Mouse (Mus musculus): ENCODE measurements around the gene Tmem140. TPM values are rescaled to one million over a fixed set of nuclear protein-coding genes. Genes with fewer than 3 reads are reported as not detected.
A peak's percentile ranks its signal among the peaks of the same experiment; 100 is the strongest.

Tmem140 gene
- polyA plus RNA-seq, 1 experiment from 2014 or later, result 1.1 TPM

DNA sequence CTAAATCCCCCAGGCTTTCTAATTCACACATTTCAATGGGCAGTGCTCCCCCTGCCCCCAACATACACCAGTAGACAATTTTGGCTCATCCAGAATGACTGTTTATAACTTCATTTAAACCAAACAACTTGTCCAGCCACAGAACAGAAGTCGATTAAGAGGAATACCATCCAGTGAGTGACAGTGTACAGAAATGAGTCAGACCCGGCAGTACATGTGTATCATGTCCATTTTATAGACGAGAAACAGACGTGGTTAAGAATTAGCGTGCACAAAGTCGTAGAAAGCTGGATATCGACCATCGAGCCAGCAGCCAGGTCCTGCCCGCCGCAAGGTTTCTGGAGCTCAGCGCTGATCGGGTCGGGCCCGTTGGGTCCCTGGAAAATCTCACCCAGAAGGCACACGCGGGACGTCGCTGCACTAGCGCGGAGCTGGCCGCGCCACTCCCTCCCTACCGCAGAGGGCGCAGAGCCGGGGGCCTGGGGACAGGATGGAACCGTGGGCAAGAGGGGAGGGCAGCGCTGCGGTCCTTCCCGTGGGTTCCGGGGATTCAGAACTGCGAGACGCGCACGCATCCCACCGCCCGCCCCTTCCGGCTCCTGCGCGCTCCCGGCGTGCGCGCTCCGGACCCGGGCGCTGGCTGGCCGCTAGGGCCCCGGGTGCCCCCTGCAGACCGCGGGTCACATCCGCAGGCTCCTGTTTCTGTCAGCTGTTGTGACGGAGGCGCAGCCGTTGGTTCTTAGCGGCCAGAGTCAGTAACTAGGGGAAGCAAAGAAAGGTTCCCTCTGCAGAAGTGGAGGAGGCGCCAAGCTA is 14.8 kb downstream of the Tmem140 start, which contains the start of gene Cyren:
TSS of gene Cyren (minus strand) at position 552 of the 813 bp plus-strand sequence.
- Histone ChIP-seq H3K4me1 (peaks cover 22% of the 10 kb centered on the region), H3K9me3 (replicated peaks) (no peaks in the 10 kb centered on the region), H3K36me3 (peaks cover 16% of the 10 kb centered on the region; the same call in 1 of the 2 replicates), H3K27ac (replicated peaks) (peak within 1 kb of the TSS; percentile 93), H3K27me3 (replicated peaks) (no peaks in the 10 kb centered on the region), H3K4me2 (peak within 1 kb of the TSS; percentile 68), H3K4me3 (replicated peaks) (peak within 1 kb of the TSS; percentile 72), H3K9ac (replicated peaks) (peak within 1 kb of the TSS; percentile 81)
- WGBS, result under 1% methylated on average over 56 of the region's 56 CpGs
- peak; percentile 95 for ATAC-seq (ENCODE audit: low FRiP score)

DNA sequence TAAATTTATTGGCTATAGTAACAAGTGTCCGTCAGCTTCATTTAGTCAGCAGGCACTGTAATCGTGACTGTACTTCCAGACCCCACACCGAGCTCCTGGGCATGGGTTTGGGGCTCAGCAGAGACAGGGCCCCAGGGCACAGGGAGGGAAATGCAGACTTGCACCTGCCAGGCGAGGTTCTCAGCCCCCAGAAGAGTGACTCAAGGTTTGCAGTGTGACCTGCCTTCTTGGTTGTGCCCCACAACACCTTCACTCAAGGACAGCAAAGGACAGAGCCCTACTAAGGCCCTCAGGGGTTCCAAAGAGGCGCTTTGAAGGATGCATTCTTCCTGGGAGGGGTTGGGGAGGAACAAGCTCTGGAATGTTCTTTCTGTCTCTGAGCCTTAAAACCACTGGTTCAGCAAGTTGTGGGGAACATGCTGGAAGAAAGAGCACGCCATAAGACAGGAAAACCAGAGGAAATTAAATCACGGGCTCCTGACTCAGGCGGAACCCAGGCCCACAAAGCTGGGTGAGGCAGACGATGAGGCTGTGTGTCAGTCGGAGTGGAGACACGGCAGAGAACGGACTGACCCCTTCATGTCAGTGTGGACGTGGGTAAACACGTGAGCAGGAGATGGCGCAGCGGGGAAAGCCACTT is 16.3 kb downstream of the Tmem140 start:
- Histone ChIP-seq H3K36me3 (peaks cover 29% of the 10 kb centered on the region), H3K4me1 (peaks cover 22% of the 10 kb centered on the region), H3K4me3 (replicated peaks) (no peak overlapping the region), H3K27ac (replicated peaks) (no peak overlapping the region), H3K27me3 (replicated peaks) (no peaks in the 10 kb centered on the region), H3K9me3 (replicated peaks) (no peaks in the 10 kb centered on the region), H3K4me2 (no peak overlapping the region), H3K9ac (replicated peaks) (no peak overlapping the region)
- ATAC-seq (ENCODE audit: low FRiP score), result no peak
- WGBS, result 90% methylated on average over 16 of the region's 16 CpGs

DNA sequence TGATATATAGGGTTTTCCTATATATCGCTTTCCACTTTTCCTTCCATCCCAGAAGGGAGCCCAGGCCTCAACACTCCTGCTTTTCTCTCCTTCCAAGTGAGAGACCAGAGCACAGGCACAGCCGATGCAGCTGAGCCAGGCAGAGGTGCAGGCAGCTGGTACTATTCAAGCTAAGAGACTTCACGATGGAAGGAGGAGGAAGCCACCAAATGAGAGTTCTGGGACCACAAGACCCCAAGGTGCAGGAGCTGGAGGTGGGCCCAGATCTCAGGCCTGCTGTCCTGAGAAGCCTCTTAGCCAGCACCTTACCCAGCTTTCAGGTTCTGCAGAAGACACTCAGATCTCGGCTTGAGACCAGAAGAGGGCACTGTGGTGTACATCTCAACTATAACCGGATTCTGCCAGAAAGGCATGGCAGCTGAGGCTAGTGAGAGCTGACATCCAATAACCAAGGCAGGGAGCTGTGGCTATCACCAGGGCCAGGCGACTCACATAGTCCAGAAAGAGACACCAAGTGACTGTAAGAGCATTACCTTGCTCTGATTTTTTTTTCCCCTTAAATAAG is 17.0 kb downstream of the Tmem140 start:
- Histone ChIP-seq H3K36me3 (peaks cover 36% of the 10 kb centered on the region), H3K4me1 (peaks cover 22% of the 10 kb centered on the region), H3K27ac (replicated peaks) (no peak overlapping the region), H3K27me3 (replicated peaks) (no peaks in the 10 kb centered on the region), H3K4me3 (replicated peaks) (no peak overlapping the region), H3K9ac (replicated peaks) (no peak overlapping the region), H3K4me2 (no peak overlapping the region), H3K9me3 (replicated peaks) (no peaks in the 10 kb centered on the region)
- no peak for ATAC-seq (ENCODE audit: low FRiP score)
- 58% methylated on average over 6 of the region's 6 CpGs for WGBS

DNA sequence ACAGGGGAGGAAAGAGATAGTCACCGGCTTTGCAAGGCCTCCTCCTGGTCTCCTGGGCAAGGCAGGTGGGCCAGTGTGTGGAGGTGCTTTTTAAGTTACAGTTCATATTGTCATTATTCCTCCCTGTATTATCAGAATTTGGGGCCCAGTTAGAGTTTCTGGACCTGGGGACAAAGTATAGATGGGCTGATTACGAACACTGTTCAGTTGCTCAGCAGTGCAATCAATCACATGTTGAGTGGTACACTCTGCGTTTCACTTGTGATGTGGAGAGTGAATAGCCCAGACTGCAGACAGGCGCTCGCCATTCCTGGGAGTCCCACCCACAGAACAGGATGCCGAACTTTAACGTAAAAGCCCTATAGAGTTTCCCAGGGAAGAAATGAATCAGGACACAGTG is 21.8 kb downstream of the Tmem140 start:
- Histone ChIP-seq H3K4me2 (no peak overlapping the region), H3K9me3 (replicated peaks) (no peaks in the 10 kb centered on the region), H3K27me3 (replicated peaks) (no peaks in the 10 kb centered on the region), H3K4me3 (replicated peaks) (no peak overlapping the region), H3K9ac (replicated peaks) (no peak overlapping the region), H3K27ac (replicated peaks) (no peak overlapping the region), H3K4me1 (no peaks in the 10 kb centered on the region; the same call in 1 of the 2 replicates), H3K36me3 (peaks cover 62% of the 10 kb centered on the region)
- WGBS, result 82% methylated on average over 7 of the region's 7 CpGs
- no peak for ATAC-seq (ENCODE audit: low FRiP score)

DNA sequence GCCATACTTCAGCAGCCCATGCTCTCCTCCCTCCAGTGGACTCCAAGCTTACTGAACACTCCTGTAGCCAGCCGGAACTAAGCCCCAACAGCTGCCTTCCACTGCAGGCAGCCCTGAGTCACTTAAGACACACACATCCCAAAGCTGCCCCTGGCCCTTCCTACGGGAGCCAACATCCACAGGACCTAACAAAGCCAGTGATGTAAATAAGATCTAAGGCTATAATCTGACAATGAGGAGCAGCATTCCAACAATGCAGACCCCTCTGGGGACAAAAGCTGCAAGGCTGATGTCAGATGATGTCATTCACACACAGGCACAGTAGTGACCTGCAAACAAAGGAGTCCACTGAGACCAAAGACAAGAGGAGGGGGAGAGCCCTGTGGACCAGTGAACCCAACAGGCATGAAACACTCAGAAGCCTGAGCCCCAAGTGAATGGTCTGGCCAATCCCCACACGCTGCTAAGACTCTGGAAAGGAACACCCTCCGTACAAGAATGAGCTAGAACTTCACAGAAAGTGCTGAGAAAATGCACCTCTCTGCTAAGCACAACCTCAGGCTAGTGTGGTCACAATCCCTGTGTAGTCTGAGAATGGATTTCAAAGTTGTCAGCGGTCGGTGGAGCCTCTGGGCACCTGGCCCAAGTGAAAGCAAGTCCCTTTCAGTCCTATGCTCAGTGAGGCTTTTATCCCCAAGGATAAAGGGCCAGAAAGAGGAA is 24.3 kb downstream of the Tmem140 start:
- no peak for ATAC-seq (ENCODE audit: low FRiP score)
- no peaks in the 10 kb centered on the region for H3K27me3 ChIP-seq (replicated peaks)
- no peaks in the 10 kb centered on the region for H3K9me3 ChIP-seq (replicated peaks)
- no peak overlapping the region for H3K27ac ChIP-seq (replicated peaks)
- peaks cover 74% of the 10 kb centered on the region for H3K36me3 ChIP-seq
- no peaks in the 10 kb centered on the region; the same call in 1 of the 2 replicates for H3K4me1 ChIP-seq
- WGBS, result 32% methylated on average over 6 of the region's 6 CpGs
- H3K9ac ChIP-seq (replicated peaks), result no peak overlapping the region
- H3K4me3 ChIP-seq (replicated peaks), result no peak overlapping the region
- H3K4me2 ChIP-seq, result no peak overlapping the region

DNA sequence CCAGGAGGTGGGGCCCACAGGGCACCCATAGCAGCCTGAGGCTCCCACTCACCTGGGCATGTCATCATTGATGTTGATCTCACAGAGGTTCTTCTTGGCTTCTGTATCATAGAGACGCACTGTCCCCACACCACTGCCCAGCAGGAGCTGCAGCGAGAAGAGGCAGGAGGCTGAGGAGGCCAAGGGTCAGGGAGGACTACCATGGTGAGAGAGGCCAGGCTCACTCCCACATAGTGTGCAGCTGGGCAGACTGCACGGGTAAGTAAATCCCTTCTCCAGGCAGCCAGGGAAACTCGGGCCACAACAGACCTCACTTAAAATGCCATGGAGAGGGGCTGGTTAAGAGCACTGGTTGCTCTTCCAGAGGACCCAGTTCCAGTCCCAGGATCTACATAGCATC is 26.2 kb downstream of the Tmem140 start:
- Histone ChIP-seq H3K9ac (replicated peaks) (no peak overlapping the region), H3K27me3 (replicated peaks) (no peaks in the 10 kb centered on the region), H3K4me1 (no peaks in the 10 kb centered on the region; the same call in 1 of the 2 replicates), H3K4me2 (no peak overlapping the region), H3K27ac (replicated peaks) (no peak overlapping the region), H3K9me3 (replicated peaks) (no peaks in the 10 kb centered on the region), H3K36me3 (peaks cover 73% of the 10 kb centered on the region), H3K4me3 (replicated peaks) (no peak overlapping the region)
- 61% methylated on average over 4 of the region's 4 CpGs for WGBS
- ATAC-seq (ENCODE audit: low FRiP score), result no peak

DNA sequence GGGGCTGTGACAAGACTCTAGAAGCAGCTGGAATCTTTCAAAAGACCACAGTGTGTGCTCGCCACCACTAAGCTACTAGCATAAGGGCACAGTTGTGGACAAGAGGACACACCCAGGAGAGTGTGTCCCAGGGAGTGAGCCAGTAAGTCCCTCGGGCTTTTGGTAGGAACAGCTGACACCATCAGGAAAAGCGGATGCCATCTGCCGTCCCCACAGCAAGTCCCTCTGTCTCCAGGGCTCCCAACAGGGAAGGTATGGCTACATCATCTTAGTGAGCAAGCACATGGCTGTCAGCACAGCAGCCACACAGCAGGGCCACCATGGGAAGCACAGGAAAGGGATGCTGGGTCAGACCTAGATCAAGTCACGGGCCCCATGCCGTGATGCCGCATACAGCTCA is 32.6 kb downstream of the Tmem140 start:
- Histone ChIP-seq H3K4me1 (no peaks in the 10 kb centered on the region), H3K27ac (replicated peaks) (no peak overlapping the region), H3K27me3 (replicated peaks) (no peaks in the 10 kb centered on the region), H3K4me2 (no peak overlapping the region), H3K9me3 (replicated peaks) (no peaks in the 10 kb centered on the region), H3K36me3 (peaks cover 67% of the 10 kb centered on the region), H3K4me3 (replicated peaks) (no peak overlapping the region), H3K9ac (replicated peaks) (no peak overlapping the region)
- 89% methylated on average over 7 of the region's 7 CpGs for WGBS
- ATAC-seq (ENCODE audit: low FRiP score), result no peak

DNA sequence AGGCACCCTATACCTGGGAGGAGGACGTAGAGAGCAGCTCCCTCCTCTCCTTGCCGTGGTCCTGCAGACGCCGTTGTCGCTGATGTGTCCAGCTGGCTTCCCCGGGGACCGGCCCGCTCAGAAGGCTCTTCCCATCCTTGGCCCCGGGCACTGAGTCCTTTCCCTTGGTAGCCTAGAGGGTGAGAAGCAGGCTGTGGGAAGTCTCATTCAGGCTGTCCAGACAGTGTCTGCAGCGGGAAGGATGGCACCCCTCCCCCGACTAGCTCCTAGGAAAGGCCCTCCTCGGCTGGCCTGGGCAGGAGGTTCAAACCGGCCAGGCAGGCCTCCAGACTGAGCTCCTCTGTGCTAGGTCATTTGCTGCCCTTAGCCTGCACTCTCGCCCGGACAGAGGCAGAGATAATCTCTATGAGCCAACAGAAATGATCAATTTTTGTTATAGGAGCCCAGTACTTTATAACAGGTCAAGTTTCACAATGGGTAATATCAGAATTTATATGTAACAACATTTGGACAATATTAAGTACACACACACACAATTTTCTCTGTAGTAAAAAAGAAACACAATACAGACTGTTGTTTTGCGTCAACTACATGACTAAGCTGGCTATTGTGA is 33.3 kb downstream of the Tmem140 start:
- H3K27me3 ChIP-seq (replicated peaks), result no peaks in the 10 kb centered on the region
- H3K27ac ChIP-seq (replicated peaks), result no peak overlapping the region
- no peak overlapping the region for H3K4me3 ChIP-seq (replicated peaks)
- peaks cover 67% of the 10 kb centered on the region for H3K36me3 ChIP-seq
- 63% methylated on average over 16 of the region's 16 CpGs for WGBS
- no peak overlapping the region for H3K9ac ChIP-seq (replicated peaks)
- no peaks in the 10 kb centered on the region for H3K9me3 ChIP-seq (replicated peaks)
- H3K4me1 ChIP-seq, result no peaks in the 10 kb centered on the region
- H3K4me2 ChIP-seq, result no peak overlapping the region
- no peak for ATAC-seq (ENCODE audit: low FRiP score)

DNA sequence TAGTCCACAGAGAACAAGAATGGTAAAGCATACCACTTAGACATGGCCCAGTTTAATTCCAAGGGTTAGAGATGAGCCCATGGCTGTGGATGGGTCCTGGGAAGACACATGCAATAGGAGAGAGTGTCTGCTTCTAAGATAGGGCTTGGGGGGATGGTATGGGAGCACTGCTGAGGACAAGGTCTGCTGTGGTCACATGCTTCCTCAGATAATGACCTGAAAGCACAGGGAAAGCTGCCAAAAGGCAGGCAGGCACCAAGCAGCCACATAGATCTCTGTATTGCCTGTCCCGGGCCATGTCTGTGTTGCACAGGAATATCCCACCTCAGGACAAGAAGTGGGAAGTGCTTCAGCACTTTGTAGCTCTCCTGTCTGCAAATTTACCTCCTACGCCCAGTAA is 36.2 kb downstream of the Tmem140 start:
- ATAC-seq (ENCODE audit: low FRiP score), result no peak
- Histone ChIP-seq H3K9ac (replicated peaks) (no peak overlapping the region), H3K4me2 (no peak overlapping the region), H3K27ac (replicated peaks) (no peak overlapping the region), H3K9me3 (replicated peaks) (no peaks in the 10 kb centered on the region), H3K36me3 (peaks cover 57% of the 10 kb centered on the region), H3K4me3 (replicated peaks) (no peak overlapping the region), H3K27me3 (replicated peaks) (no peaks in the 10 kb centered on the region), H3K4me1 (no peaks in the 10 kb centered on the region)
- 87% methylated on average over 2 of the region's 2 CpGs for WGBS

DNA sequence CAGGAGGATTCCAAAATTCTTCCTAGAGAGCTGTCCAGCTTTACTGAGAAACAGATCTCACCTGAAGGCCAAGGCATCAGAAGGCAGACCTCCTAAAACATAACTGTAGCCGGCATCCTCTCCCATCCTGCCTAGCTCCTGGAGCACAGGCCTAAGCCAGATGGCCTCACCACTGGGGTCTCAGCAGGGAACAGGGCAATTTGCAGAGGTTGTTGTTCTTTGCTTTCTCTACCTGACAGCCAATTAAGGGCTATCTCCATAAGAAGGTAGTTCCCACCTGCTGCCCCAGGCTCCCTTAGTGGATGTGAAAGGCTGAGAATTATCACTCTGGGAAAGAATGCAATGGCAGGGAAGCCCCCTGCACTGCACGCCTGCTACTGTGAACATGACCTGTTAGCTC is 38.0 kb downstream of the Tmem140 start:
- H3K4me3 ChIP-seq (replicated peaks), result no peak overlapping the region
- no peak overlapping the region for H3K27ac ChIP-seq (replicated peaks)
- no peak overlapping the region for H3K9ac ChIP-seq (replicated peaks)
- no peak for ATAC-seq (ENCODE audit: low FRiP score)
- 49% methylated on average over 2 of the region's 2 CpGs for WGBS
- H3K9me3 ChIP-seq (replicated peaks), result no peaks in the 10 kb centered on the region
- H3K4me2 ChIP-seq, result no peak overlapping the region
- no peaks in the 10 kb centered on the region for H3K27me3 ChIP-seq (replicated peaks)
- no peaks in the 10 kb centered on the region for H3K4me1 ChIP-seq
- peaks cover 53% of the 10 kb centered on the region for H3K36me3 ChIP-seq

DNA sequence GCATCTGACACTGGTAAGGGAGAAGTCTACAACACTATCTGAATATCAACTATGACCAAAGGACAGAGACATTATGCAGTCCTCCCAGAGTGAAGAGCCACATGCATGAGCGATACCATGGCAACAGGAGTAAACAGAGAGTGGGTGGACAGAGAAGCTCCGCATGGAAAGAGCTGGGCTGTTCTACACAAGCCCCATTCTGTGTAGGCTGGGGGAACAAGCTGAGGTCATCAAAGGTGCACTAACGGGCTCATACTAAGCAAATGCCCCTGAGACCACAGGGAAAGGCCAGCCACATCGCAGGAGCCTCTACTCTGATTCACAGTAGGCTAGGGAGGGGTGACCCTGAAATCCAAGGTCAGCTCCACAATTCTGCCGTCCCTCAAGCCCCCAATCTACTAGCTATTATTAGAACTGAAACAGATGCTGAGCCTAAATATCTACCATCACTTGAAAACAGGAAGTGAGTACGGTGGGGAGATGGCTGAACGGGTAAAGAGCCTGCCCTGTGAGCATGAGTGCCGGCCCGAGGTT is 39.0 kb downstream of the Tmem140 start:
- ATAC-seq (ENCODE audit: low FRiP score), result no peak
- Histone ChIP-seq H3K27ac (replicated peaks) (no peak overlapping the region), H3K36me3 (peaks cover 59% of the 10 kb centered on the region), H3K4me3 (replicated peaks) (no peak overlapping the region), H3K4me2 (no peak overlapping the region), H3K9ac (replicated peaks) (no peak overlapping the region), H3K4me1 (0 out of 2 replicates have a peak, but pooled peaks cover 1% of the 10 kb centered on the region), H3K9me3 (replicated peaks) (no peaks in the 10 kb centered on the region), H3K27me3 (replicated peaks) (no peaks in the 10 kb centered on the region)
- 68% methylated on average over 9 of the region's 9 CpGs for WGBS
